Mouse (Mus musculus) cerebellum, adult 11-12 months (tissue): ENCODE results near the gene Rftn1.

Experiments used
- DNase-seq: peaks from one replicate; pipeline ENCODE4 v3.0.0; 2022

Rftn1 gene

GRCm38 (mm10) chr17:50199075-50199850 is 8.8 kb upstream of the Rftn1 start:
- DNase-seq, result peak; percentile 83

GRCm38 (mm10) chr17:50197572-50197971 is 7.1 kb upstream of the Rftn1 start:
- no peak for DNase-seq

DNA sequence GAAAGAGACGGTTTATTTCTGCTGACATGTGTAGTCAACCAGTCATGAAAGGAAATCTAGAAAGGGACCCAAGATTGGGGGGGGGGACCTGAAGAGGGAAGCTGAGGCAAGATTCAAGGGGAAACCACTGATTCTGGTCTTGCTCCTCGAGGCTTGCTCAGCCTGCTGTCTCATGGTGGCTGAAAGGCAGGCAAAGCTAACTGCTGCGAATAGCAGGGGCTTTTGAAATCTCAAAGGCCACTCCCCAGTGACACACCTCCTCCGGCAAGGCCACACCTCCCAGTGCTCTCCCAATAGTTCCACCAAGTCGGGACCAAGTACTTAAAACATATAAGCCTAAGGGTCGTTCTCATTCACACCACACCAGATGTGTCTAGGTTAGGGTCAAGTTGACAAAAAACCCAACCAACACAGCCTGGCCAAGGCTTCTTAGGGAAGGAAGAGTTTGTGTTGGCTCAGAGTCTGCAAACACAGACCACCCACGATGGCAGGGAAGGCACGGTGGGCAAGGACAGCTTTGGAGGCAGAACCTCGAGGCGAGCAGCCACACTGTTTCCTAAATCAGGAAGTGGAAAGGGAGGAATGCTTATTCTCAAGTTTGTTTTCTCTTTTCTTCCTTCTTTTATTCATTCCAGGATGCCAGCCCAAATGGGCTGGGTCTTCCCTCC is 5.7 kb upstream of the Rftn1 start:
- DNase-seq, result no peak

DNA sequence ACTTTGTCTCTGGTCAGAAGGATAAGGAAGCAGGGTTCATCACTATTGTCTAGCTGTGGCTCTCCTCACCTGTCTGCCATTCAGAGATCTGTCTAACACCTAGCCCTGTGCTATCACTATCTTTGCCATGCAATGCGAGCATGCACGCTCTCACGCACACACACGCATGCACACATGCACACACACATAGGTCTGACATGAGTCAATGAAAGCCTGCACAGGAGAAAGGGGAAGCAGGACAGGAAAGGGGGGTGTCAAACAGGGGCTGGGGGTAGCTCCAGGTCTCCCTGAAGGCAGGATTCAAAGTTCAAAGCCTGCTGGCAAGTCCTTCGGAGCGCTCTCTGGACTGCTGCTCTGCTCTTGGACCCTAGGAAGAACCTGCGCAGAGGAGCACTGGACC is 4.9 kb upstream of the Rftn1 start:
- no peak for DNase-seq

DNA sequence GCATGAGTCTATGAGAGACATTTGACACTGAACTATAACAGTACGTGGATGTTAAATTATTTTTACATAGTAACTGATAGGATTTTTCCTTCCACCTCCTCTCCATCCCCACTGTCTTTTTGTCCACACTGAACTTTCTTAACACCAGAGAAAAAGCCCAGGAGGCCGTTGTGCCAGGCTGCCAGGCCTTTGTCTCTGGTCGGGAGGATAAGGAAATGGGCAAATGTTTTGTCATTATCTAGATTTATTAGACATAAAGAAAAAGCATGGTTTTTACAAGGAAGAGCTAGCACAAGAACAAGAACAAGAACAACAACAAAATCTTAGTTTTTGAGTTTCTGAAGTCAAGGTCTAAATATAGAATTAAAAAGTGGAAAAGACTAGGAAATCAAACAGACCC is 4.1 kb upstream of the Rftn1 start:
- DNase-seq, result no peak

DNA sequence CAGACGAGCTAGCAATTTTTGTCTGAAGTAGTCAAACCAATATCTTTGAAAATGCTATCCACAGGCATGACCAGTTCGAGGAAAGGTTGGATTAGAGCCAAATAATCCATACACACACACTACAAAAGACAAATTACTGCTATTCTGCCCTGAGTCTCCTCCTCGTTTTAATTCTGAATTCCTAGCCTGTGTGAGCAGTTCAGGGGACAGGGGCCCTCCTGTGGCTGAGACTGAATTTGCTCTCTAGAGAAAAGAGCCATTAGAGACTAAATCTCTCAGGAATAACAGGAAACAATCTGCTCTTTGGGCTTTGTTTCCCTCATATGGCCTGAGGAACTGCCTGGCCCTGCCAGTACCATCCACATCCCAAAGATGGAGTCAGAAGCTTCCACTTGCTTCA is 3.2 kb upstream of the Rftn1 start:
- DNase-seq, result no peak

- no peak for DNase-seq
Observed at GRCm38 (mm10) chr17:50192376-50192940, 2.0 kb upstream of the Rftn1 start.

DNA sequence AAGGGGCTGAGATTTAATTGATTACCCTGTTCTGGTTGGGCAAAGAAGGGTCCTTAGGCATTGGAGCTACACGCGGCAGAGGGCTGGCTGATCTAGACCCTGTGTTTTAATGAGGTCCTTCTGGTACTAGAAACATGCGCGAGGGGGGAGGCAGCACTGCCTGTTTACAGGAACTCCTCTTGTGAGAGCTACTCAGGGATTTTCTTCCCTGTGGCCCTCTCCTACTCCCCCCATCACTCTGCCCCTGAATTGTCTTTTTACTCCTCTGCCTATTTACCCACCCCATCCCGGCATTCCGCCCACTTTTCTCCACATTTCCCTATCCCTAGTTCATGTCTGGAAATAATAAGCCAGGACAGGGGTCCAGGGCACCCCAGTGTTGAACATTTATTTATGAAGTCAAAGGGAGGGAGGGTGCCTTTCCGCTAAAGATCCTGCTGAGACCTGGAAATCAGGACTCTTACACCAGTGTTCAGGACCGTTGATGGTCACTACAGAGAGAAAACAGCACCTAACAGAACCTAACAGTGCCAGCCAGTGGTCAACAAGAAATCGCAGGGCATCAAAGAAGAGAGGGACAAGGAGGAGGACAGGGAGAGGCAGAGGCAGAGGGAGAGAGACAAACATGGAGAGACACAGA is 964 bp upstream of the Rftn1 start:
- no peak for DNase-seq

DNA sequence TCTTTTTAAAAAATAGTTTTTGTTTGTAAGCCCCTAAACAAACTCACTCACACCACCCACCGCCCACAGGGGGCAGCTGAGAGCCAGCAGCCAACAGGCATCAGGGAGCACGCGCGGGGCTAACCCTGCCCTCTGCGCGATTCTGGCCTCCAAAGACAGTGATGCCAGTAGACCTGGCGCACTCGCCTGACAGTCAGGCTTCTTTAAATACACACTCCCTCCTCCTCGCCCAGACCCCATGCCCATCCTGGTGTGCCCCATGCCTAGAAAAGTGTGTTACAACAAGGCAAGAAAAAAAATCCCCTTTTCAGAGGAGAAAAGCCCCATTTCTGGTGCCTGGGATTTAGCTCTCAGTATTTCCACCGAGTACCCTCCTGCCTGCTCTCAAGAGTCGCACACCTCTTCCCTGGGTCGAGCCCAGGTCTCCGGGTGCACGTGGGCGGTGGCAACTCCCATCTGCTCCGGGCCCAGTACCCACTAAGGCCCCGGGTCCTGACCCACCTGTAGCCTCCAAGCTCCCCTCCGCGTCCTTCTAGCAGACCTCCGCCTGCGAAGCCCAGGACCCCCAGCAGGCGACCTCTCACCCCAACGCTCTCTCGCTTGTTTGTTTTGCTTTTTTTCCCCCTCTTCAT is 977 bp downstream of the Rftn1 start:
- DNase-seq, result no peak

DNA sequence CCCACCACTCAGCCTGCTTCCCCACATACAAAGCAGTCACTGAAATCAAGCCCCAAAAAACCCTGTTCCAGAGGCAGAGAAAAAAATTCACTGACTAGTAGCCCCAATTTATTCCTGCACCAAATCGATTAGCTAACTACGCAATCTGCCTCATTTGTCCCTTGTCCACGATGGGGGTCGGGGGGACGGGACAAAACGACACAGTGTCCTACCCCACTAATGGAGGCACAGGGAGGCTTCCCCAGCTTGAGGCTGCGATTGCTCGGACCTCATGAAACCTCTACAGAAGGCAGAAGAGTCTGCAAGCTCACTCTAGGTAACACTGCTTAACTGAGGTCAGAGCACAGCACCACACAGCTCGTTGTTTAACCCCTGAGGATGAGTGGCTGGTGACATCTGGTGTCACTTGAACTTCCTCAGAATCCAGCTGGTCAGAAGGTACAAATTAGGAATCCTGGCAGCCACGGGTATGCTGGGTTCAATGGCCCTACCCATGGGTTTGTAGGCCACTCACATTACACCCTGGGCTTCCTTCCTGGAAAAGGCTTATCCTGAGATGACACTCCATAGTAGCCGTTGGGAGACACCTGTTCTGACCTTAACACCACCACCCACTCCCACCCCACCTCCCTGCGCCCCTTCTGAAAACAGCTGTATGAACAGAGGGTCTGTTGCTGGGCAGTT is 1.7 kb downstream of the Rftn1 start:
- DNase-seq, result no peak

GRCm38 (mm10) chr17:50185616-50186015 is 4.9 kb downstream of the Rftn1 start:
- DNase-seq, result no peak

GRCm38 (mm10) chr17:50185083-50185482 is 5.4 kb downstream of the Rftn1 start:
- no peak for DNase-seq

- peak; percentile 73 for DNase-seq
Observed at GRCm38 (mm10) chr17:50184217-50185038, 6.0 kb downstream of the Rftn1 start.

- no peak for DNase-seq
Observed at GRCm38 (mm10) chr17:50183300-50183699, 7.2 kb downstream of the Rftn1 start.

- DNase-seq, result peak; percentile 56
Observed at GRCm38 (mm10) chr17:50182542-50182951, 7.9 kb downstream of the Rftn1 start.

DNA sequence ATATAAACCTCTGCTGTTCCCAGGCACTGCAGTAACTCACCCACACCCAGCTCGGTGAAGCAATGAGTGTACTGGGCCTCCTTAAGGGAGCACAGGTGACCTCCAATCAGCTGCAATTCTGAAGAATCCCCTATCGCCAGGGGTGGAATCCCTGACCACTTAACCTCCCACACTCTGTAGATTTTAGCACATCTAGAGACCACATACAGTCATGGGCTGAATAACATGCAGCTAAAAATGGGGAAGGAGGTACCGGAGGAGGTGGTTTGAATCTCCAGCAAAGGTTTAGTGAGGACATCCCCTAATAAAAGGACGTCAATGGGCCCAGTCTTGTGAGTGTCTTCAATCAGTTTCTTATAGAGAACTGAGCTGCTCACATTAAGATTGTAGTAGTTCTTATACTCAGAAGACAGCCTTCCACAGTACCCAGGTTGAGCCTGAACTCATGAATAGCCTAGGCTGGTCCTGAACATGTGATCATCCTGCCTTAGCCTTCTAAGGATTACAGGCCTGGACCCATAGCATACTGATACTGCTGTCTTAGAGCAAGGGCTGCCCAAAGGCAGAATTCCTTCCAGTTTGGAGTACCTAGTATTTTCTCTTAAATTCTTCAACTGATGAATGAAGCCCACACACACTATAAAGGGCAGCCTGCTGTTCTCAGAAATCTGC is 9.4 kb downstream of the Rftn1 start:
- no peak for DNase-seq

GRCm38 (mm10) chr17:50173776-50174175 is 16.7 kb downstream of the Rftn1 start:
- no peak for DNase-seq

- DNase-seq, result no peak
Observed at GRCm38 (mm10) chr17:50173368-50173767, 17.1 kb downstream of the Rftn1 start.

DNA sequence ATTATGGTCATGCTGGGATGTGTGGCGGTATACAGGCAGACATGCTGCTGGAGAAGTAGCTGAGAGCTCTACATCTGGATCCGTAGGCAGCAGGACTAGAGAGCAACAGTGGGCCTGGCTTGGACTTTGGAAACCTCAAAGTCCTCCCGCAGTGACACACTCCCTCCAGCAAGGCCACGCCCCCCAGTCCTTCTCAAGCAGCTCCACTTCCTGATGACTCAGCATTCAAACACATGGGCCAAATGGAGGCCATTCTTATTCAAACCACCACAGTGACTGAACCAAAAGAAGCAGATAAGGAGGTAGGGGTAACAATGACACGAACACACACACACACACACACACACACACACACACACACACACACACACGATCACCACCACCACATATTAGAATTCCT is 17.7 kb downstream of the Rftn1 start:
- no peak for DNase-seq

DNA sequence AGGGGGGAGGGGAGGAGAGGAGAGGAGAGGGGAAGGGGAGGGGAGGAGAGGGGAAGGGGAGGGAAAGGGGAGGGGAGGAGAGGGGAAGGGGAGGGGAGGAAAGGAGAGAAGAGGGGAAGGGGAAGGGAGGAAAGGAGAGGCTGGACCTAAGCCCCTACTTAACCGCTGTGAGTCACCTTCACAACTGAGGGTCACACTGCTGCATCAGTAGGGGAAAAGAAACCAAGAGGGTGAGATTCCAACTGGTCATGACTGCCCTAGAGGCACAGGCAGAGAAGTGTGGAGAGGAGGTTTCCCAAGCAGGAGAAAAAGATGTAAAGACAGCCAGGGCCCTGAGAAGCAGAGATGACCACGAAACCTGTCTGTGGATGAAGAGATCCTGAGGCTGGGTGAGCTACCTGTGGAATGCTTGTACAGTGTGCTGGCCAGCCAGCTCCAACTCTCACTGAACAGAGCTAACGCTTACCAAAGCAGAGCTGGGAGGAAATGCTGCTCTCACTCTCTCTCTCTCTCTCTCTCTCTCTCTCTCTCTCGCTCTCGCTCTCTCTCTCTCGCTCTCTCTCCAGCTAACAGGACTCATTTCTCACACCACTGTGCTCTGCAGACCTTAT is 19.4 kb downstream of the Rftn1 start:
- no peak for DNase-seq

- no peak for DNase-seq
Observed at GRCm38 (mm10) chr17:50169946-50170427, 20.5 kb downstream of the Rftn1 start.
